Mouse (Mus musculus) lung, embryonic 14.5 days (tissue): ENCODE data around the gene Akr1b3. TPM values are rescaled to one million over a fixed set of nuclear protein-coding genes. Genes with fewer than 3 reads are reported as not detected.

Source experiments
- ATAC-seq: fragments of 200-750 bp; cut with Nextera tagmentation; 2 replicates; pipeline ENCODE4 v1.8.0; 2017; ENCODE audit warnings: mild to moderate bottlenecking, moderate TSS enrichment, moderate library complexity; ENCODE audit not compliant: insufficient read depth
- DNase-seq: peaks from one replicate; pipeline ENCODE4 v3.0.0-alpha.2; 2015
- H3K27ac ChIP-seq: fragments of 300-500 bp; sonication (generic); 2 replicates; pipeline ENCODE4 v1.5.1; 2014; ENCODE audit warnings: low read depth, mild to moderate bottlenecking, moderate library complexity
- H3K27me3 ChIP-seq: fragments of 300-500 bp; sonication (generic); 2 replicates; pipeline ENCODE4 v1.6.1; 2014; ENCODE audit warnings: low read length, control low read depth; ENCODE audit not compliant: insufficient read depth
- H3K36me3 ChIP-seq: fragments of 300-500 bp; sonication (generic); 2 replicates; pipeline ENCODE4 v1.6.1; 2014; ENCODE audit warnings: control low read depth; ENCODE audit not compliant: insufficient read depth
- H3K4me1 ChIP-seq: fragments of 300-500 bp; sonication (generic); 2 replicates; pipeline ENCODE4 v1.6.1; 2014; ENCODE audit warnings: antibody characterized with exemption, control low read depth; ENCODE audit not compliant: insufficient read depth
- H3K4me2 ChIP-seq: fragments of 300-500 bp; sonication (generic); 2 replicates; pipeline ENCODE4 v1.6.1; 2014; ENCODE audit warnings: mild to moderate bottlenecking
- H3K4me3 ChIP-seq: fragments of 300-500 bp; sonication (generic); 2 replicates; pipeline ENCODE4 v1.5.1; 2014; ENCODE audit warnings: low read depth, low read length
- H3K9ac ChIP-seq: fragments of 300-500 bp; sonication (generic); 2 replicates; pipeline ENCODE4 v1.6.1; 2014
- H3K9me3 ChIP-seq: fragments of 300-500 bp; sonication (generic); 2 replicates; pipeline ENCODE4 v1.6.1; 2016; ENCODE audit warnings: low read depth, low read length, control low read depth
- CTCF ChIP-seq: IDR thresholded peaks from 2 replicates; pipeline ENCODE4 v1.5.1; 2016; ENCODE audit warnings: antibody characterized with exemption, low read depth
- WGBS: fragments of 180-500 bp; shearing (Covaris S2); extraction: QIAGEN DNeasy Blood & Tissue Kit; methylation state at CpG from one replicate; pipeline ENCODE4 v1.1.7; 2014; 5-methylcytosine and 5-hydroxymethylcytosine counted together
- polyA plus RNA-seq: library from polyadenylated mRNA; unstranded; fragments of >200 nt; fragmentation: Nextera tagmentation; extraction: Ambion mirVana; gene quantifications from 2 replicates; pipeline ENCODE4 v1.2.1, GENCODE M21; 2014

The Akr1b3 gene
- polyA plus RNA-seq, 1 experiment from 2014 or later, result 170 TPM

DNA sequence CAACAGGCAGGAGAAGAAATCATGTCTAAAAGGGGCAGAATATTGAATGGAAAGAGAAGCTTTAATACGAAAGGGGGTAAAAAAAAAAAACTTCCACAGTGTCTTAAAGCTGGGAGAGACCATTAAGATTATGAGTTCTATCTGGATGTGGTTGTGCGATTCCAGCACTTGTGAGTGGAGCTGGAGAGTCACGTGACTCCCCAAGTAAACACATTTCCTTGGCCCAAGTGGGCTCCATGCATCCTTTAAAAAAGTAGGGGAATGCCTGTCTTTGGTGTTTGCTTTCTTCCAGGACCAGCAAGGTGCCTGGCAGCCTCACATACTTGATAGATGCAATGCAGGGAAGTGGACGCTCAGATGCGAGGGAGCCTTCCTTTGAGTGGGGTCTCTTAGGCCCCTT, 38.9 kb downstream of the Akr1b3 start:
- Histone ChIP-seq H3K9me3 (no peaks in the 10 kb centered on the region), H3K27ac (no peak overlapping the region), H3K4me3 (no peak overlapping the region), H3K27me3 (no peaks in the 10 kb centered on the region), H3K36me3 (no peaks in the 10 kb centered on the region), H3K4me2 (no peak overlapping the region), H3K4me1 (no peaks in the 10 kb centered on the region), H3K9ac (no peak overlapping the region)
- no peak for ATAC-seq
- WGBS, result 63% methylated on average over 5 of the region's 5 CpGs
- TF ChIP-seq CTCF, result no peak
- DNase-seq, result no peak

DNA sequence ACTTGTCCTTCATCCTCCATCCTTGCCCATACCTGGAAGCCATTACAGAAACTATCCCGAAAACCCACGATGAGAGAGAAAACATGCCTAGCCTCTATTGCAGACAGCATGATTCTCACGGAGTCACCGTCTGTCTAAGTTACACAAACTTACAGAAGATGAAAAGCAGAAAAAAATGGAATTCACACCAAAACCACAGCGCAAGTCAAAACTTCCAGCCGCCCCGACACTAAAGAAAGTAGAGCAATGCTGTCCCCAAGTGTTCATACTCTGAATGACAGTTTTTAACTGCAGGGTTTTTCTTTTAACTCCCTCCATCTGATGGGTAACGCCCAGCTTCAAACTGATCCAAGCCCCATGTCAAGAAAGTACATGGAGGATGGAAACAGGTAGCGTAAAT, 39.6 kb downstream of the Akr1b3 start:
- no peaks in the 10 kb centered on the region for H3K27me3 ChIP-seq
- no peaks in the 10 kb centered on the region for H3K36me3 ChIP-seq
- DNase-seq (peak; percentile 88), ATAC-seq (peak; percentile 28; the same call in 1 of the 2 replicates)
- no peak overlapping the region for H3K4me3 ChIP-seq
- H3K9me3 ChIP-seq, result no peaks in the 10 kb centered on the region
- 21% methylated on average over 9 of the region's 9 CpGs for WGBS
- H3K4me2 ChIP-seq, result 0 out of 2 replicates have a peak overlapping the region, but pooled peaks have one; percentile 18
- H3K27ac ChIP-seq, result no peak overlapping the region
- peak; percentile 84 for TF ChIP-seq CTCF
- no peaks in the 10 kb centered on the region for H3K4me1 ChIP-seq
- no peak overlapping the region for H3K9ac ChIP-seq

DNA sequence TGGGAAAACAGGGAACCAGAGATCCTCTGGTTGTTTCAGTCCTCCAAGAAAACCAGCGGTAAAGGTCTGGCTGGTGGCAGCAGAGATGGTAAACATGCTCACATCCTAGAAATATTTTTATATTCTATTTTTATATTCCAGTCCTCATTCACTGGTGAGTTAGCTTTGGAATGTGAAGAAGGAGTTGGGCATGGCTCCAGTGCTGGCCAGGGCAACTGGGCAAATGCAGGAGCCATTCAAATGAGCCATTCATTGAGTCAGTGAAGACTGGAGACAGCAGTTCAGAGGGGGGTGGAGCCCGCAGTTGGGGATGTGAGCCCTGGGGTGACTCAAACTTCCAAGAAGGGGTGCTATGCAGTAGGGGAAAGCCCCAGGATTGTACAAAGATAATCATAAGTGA, 42.9 kb downstream of the Akr1b3 start:
- Histone ChIP-seq H3K4me3 (no peak overlapping the region), H3K4me2 (no peak overlapping the region), H3K27ac (no peak overlapping the region), H3K36me3 (no peaks in the 10 kb centered on the region), H3K4me1 (no peaks in the 10 kb centered on the region), H3K9me3 (no peaks in the 10 kb centered on the region), H3K9ac (no peak overlapping the region), H3K27me3 (no peaks in the 10 kb centered on the region)
- ATAC-seq (no peak), DNase-seq (no peak)
- TF ChIP-seq CTCF, result no peak
- WGBS, result 83% methylated on average over 2 of the region's 2 CpGs

DNA sequence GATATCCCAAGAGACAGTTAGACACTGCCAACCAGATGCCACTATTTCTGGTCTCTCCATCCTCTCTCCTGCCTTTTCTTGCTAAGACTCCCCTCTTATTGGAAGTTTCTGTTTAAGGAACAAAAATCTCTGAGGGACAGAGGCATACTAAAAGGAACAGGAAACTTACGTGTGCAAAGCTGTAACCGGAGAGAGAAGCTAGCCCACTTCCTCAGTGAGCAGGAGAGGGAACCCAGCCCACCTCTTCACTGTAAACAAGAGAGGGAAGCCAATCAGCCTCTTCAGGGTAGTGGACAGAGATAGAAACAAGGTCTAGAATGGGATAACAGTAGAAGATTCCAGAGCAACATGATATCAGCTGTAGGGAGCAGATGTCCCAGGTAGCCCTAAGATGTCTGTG, 44.2 kb downstream of the Akr1b3 start:
- 40% methylated on average over 2 of the region's 2 CpGs for WGBS
- no peak for ATAC-seq
- no peak for TF ChIP-seq CTCF

DNA sequence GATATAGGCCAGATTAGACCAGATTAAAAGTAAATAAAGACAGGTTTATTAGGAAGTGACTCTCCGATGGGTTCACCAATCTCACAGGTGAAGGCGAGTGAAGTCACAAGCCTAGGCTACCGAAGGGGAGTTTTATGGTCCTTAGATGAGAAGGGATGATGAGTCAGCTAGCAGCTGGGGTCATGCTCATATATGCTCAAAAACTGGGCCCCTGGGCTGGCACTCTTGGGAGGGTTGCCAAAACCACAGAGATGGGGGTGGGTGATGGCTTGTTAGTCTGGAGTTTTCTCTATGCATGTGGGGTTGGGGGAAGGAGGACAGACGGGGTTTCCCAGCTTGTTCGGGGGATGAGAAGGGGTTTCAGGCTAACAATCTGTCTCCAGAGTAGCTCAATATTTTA, 44.8 kb downstream of the Akr1b3 start:
- H3K9ac ChIP-seq, result no peak overlapping the region
- no peak overlapping the region for H3K4me3 ChIP-seq
- 84% methylated on average over 5 of the region's 5 CpGs for WGBS
- no peaks in the 10 kb centered on the region for H3K9me3 ChIP-seq
- no peaks in the 10 kb centered on the region for H3K36me3 ChIP-seq
- H3K4me1 ChIP-seq, result no peaks in the 10 kb centered on the region
- no peak overlapping the region for H3K4me2 ChIP-seq
- H3K27ac ChIP-seq, result no peak overlapping the region
- TF ChIP-seq CTCF, result no peak
- ATAC-seq (no peak), DNase-seq (no peak)
- H3K27me3 ChIP-seq, result no peaks in the 10 kb centered on the region

More for the DNA sequence above, 44.2 kb downstream of the Akr1b3 start:
- Histone ChIP-seq H3K4me3 (no peak overlapping the region), H3K27ac (no peak overlapping the region), H3K4me2 (no peak overlapping the region), H3K4me1 (no peaks in the 10 kb centered on the region), H3K27me3 (no peaks in the 10 kb centered on the region), H3K9me3 (no peaks in the 10 kb centered on the region), H3K9ac (no peak overlapping the region), H3K36me3 (no peaks in the 10 kb centered on the region)
- no peak for DNase-seq

DNA sequence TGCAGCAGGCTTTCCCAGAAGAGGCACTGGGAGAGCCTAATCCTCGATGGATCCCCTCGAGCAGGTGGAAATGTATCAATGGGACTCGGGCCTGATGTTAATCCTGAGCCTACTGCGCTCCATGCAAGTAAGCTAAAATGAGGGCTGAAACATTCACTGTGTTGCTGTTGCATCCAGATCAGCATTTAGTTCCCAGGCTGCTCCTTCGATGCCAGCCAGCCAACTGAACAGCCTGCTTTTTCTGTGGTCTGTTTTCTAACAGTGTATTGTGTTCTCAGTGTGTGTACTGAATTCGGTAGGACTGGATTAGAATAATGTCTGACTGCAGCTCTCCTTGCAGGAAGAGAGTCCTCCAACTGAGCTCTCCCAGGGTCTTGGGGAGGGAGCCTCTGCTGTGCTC, 46.6 kb downstream of the Akr1b3 start:
- H3K36me3 ChIP-seq, result no peaks in the 10 kb centered on the region
- H3K9me3 ChIP-seq, result no peaks in the 10 kb centered on the region
- no peak for DNase-seq
- no peak overlapping the region for H3K4me2 ChIP-seq
- TF ChIP-seq CTCF, result no peak
- H3K4me1 ChIP-seq, result no peaks in the 10 kb centered on the region
- 58% methylated on average over 6 of the region's 6 CpGs for WGBS
- no peaks in the 10 kb centered on the region for H3K27me3 ChIP-seq
- no peak overlapping the region for H3K9ac ChIP-seq
- H3K4me3 ChIP-seq, result no peak overlapping the region
- no peak overlapping the region for H3K27ac ChIP-seq
- no peak for ATAC-seq

DNA sequence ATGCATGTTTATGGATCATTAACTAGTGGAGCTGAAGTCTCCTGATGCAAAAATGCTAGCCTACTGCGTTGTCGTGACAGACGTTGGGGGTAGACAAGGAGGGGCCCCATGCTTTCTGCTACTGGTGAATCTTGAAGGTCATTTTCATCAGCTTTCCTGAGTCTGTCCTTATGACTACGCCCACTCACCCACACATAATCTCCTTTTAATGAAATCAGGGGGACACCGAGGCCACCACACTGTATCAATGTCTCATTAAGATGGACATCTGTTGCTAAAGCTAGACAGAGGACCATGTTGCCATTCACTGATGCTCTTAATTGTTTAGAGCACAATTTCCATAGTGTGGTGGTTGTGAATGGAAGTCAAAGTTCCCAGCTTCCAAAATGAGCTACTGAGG, 58.7 kb downstream of the Akr1b3 start:
- no peak overlapping the region for H3K27ac ChIP-seq
- H3K4me1 ChIP-seq, result no peaks in the 10 kb centered on the region
- H3K9ac ChIP-seq, result no peak overlapping the region
- no peaks in the 10 kb centered on the region for H3K27me3 ChIP-seq
- no peaks in the 10 kb centered on the region for H3K9me3 ChIP-seq
- TF ChIP-seq CTCF, result no peak
- DNase-seq, result no peak
- H3K4me3 ChIP-seq, result no peak overlapping the region
- no peak overlapping the region for H3K4me2 ChIP-seq
- WGBS, result 79% methylated on average over 5 of the region's 5 CpGs
- no peak for ATAC-seq
- H3K36me3 ChIP-seq, result no peaks in the 10 kb centered on the region

Other genes starting within 250 kb of the Akr1b3 start
- 71.2 and 74.2 TPM in 2 replicates for gene Slc35b4, start 140.4 kb downstream of the Akr1b3 start, polyA plus RNA-seq
- 12.4 and 14.0 TPM in 2 replicates for gene Akr1b8, start 36.6 kb upstream of the Akr1b3 start, polyA plus RNA-seq
- gene Akr1b10, start 66.7 kb upstream of the Akr1b3 start, polyA plus RNA-seq, result 22.3 and 26.8 TPM in 2 replicates
- gene Akr1b7, start 94.9 kb upstream of the Akr1b3 start, polyA plus RNA-seq, result 0.15 TPM in 1 of 2 replicates, not detected in the other
- 51.3 and 52.6 TPM in 2 replicates for gene Bpgm, start 158.7 kb upstream of the Akr1b3 start, polyA plus RNA-seq